Mouse (Mus musculus): Measurements from ENCODE around the gene Fam32a. TPM values are rescaled to one million over a fixed set of nuclear protein-coding genes. Genes with fewer than 3 reads are reported as not detected.
A peak's percentile ranks its signal among the peaks of the same experiment; 100 is the strongest.

The Fam32a gene
- total RNA-seq, 2 experiments from 2014 or later: 10.9 to 13.4 TPM

DNA sequence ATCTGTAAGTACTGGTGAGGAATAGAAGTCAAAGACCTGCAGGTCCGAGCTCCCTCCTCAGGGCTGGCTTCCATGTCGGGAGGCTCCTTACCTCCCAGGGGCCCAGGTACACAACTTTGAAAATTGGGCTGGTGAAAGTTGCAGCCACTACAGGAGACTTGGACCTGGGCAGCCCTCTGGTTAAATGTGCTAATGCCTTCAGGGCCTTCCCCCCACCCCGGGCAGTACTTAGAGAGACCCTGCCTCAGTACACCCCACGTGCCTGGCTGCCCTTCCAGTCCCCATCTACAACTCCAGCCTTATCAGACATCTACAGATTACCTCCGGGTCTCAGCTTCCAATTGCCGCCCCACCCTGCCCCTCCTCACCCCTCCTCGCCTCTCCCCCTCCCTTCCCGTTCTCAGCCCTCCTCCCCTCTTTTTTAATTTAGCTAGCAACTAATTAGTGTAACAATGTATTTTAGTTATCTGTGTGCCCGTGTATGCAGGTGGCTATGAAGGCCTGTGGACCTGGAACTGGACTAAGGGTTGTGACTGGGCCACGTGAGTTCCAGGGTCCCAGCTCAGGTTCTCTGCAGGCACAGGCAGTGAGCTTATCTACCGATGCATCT lies 51.6 kb downstream of the Fam32a start:
- no peak for DNase-seq
- intact Hi-C loops (cut with DNase I; ENCODE audit: low total_unique reads): loop anchor here (5.0 kb wide), 1 partner anchor 96 kb away; no protein-coding TSS in a partner anchor

DNA sequence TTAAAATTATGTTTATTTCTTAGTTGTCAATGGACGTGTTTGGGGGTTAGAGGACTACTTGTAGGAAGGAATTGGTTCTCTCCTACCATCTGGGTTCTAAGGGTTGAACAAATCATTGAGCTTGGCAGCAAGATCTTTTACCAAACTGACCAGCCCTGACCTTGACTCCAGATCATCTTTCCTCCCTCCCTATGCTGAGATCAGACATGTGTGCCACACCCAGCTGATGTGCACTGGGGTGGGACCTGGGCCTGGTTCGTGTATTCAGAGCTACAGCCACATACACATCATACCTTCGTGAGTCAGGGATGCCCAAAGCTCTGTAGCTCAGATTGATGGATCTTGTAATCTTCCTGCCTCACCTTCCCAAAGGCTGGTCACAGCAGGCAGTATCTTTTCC lies 52.2 kb downstream of the Fam32a start:
- intact Hi-C loops (cut with DNase I; ENCODE audit: low total_unique reads): loop anchor here (5.0 kb wide), 1 partner anchor 96 kb away; no protein-coding TSS in a partner anchor
- no peak for DNase-seq

DNA sequence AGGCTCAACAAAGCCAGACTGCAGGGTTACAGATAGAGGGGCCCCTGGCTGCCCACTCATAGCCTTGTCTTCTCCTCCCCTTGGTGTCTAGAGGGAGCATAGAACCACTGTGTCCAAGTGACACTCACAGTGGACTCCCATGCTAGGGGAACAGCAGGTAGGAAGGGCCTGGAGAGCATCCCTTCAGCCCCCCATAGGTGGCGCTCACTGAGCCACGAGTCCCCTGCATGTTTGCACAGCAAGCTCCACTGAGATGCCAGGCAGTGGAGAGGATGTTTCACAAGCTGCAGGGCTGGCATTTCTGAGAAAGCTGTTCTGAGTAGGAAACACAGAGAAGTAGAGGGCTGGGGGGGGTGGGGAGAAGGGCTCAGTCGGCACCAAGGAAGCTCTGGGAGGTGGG lies 52.8 kb downstream of the Fam32a start:
- peak; percentile 72 for DNase-seq
- intact Hi-C loops (cut with DNase I; ENCODE audit: low total_unique reads): loop anchor here (5.0 kb wide), 1 partner anchor 95 kb away; no protein-coding TSS in a partner anchor

DNA sequence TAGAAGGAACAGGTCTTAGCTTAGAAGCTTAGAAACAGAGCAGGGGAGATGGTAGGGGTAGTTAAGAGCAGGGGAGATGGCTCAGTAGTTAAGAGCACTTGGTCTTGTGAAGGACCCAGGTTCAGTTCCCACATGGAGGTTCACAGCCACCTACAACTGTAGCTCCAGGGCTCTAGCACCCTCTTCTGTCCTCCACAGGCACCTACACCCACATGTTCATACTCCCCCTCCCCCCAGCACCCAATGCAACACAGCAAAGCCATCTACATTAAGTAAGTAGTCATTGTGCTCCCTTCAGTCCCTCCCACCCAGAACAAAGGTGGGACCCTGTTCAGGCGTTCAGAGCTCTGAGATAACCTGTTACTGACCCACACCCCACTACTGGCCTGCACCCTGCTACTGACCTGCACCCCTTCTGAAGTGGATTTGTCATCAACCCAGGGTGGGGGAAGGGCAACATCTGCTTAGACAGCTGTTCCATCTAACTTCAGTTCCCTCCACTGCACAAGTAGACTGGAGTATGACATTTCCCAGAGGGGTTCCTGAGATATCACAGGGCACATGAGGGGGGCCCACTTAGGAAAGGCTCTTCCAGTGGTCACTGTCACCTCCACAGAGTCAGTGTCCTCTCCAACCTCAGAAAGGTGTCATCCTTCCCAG lies 53.7 kb downstream of the Fam32a start:
- no peak for DNase-seq
- intact Hi-C loops (cut with DNase I; ENCODE audit: low total_unique reads): loop anchor here (5.0 kb wide), 1 partner anchor 94 kb away; no protein-coding TSS in a partner anchor

DNA sequence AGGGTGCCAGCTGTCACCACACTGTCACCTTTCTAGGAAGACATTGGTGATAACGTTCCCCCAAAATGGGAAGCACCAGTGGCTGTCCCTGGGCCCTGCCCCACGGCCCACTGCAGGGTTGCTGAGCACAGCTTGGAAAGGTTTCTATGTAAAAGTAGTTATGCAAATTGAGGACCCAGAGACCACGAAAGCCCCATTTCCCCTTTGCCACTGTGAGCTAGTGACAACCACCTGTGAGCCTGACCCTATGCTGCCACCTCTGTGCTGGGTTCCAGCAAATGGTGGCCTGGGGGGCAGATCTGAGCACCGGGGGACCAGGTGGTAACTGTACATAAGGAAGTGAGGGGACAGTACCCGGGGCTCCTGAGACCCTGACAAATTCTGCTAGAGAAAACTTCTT lies 54.3 kb downstream of the Fam32a start:
- intact Hi-C loops (cut with DNase I; ENCODE audit: low total_unique reads): loop anchor here (5.0 kb wide), 1 partner anchor 93 kb away; no protein-coding TSS in a partner anchor
- no peak for DNase-seq

Other genes starting within 250 kb of the Fam32a start
- under 1 TPM in 1 of 2 experiments, not detected in 1; 0.31 TPM for gene Cyp4f18, start 210.1 kb upstream of the Fam32a start, total RNA-seq (2021)
- gene Olfr372, start 178.5 kb upstream of the Fam32a start, total RNA-seq (2021): not detected
- gene Olfr373, start 136.6 kb upstream of the Fam32a start, total RNA-seq (2021): not detected
- gene Olfr374, start 112.7 kb upstream of the Fam32a start, total RNA-seq (2021): not detected
- 10 to 100 TPM; 76.3 to 97.2 TPM for gene Tpm4, start 84.8 kb upstream of the Fam32a start, total RNA-seq (2021)
- gene Rab8a, start 58.5 kb upstream of the Fam32a start, total RNA-seq (2021): 10 to 100 TPM; 17.4 to 18.7 TPM
- gene Hsh2d, start 30.1 kb upstream of the Fam32a start, total RNA-seq (2021): not detected
- gene Cib3, start 6.9 kb upstream of the Fam32a start, total RNA-seq (2021): not detected
- not detected for gene Gm11034, start 6.1 kb upstream of the Fam32a start, total RNA-seq (2021)
- 10 to 100 TPM; 24.7 to 27.2 TPM for gene Ap1m1, start 20.3 kb downstream of the Fam32a start, total RNA-seq (2021)
- 1 to 10 TPM; 5.1 to 7.5 TPM for gene Gm10282, start 85.5 kb downstream of the Fam32a start, total RNA-seq (2021)
- 10 to 100 TPM; 19.1 to 24.1 TPM for gene Klf2, start 99.3 kb downstream of the Fam32a start, total RNA-seq (2021)
- 10 to 100 TPM; 23.2 to 23.4 TPM for gene Eps15l1, start 201.7 kb downstream of the Fam32a start, total RNA-seq (2021)
- gene Calr3, start 224.1 kb downstream of the Fam32a start, total RNA-seq (2021): 1 to 10 TPM; 1.7 to 1.8 TPM
- gene 1700030K09Rik, start 224.2 kb downstream of the Fam32a start, total RNA-seq (2021): 1 to 10 TPM; 3.1 to 3.2 TPM

All from gastrocnemius, postnatal 14 days (tissue).